In the genomic region with DNA sequence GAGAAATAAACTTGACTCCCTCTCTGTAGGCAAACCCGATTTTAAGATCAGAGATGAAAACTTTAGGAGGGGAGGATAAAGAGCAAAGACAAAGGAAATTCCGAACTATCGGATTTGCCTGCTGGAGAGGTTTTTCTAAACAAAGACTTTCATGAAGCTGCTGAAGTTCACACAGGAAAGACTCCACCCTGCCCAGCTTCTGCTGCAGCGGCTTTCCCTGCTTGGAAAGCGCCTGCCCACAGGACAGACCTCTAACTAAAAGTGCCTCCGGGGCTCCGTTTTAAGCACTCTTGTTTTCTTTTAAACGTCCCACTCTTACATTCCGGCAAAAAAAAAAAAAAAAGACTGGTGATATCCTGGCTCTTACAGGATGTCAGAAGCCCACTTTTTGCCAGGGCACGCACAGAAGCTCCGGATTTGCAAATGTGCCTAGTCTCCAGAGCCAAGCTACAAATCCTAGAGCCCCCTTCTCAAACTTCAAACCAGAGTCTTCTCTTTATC, we compare ENCODE assay signal across 8 mouse cellular contexts. TPM values are rescaled to one million over a fixed set of nuclear protein-coding genes. Genes with fewer than 3 reads are reported as not detected.
DNase-seq lines count a peak whose midpoint lies in the region; ATAC-seq and TF ChIP-seq lines count a peak whose summit lies in the region.

No protein-coding gene starts in this region.

- TF ChIP-seq POLR2A in liver, adult 2 months (IDR thresholded peaks at IDR 0.05; ENCODE audit: extremely low read depth, insufficient read depth, low read length): no peak

- 20% methylated on average over 11 of the region's 11 CpGs for WGBS in liver, adult 2 months
- WGBS in neural tube, embryonic 11.5 days: 19% methylated on average over 11 of the region's 11 CpGs

- peak; percentile 59 for ATAC-seq in frontal cortex, adult (ENCODE audit: low TSS enrichment)
- ATAC-seq in neural tube, embryonic 11.5 days (ENCODE audit: insufficient read depth, low FRiP score, low TSS enrichment): peak; percentile 32; the same call in 1 of the 2 replicates

- peaks cover 2% of the 10 kb centered on the region; the same call in 1 of the 2 replicates for H3K27me3 ChIP-seq in liver, adult 2 months (ENCODE audit: control insufficient read depth, insufficient read depth, low read length)
- H3K27me3 ChIP-seq in neural tube, embryonic 11.5 days (ENCODE audit: control insufficient read depth, insufficient read depth, low read length): no peaks in the 10 kb centered on the region

- H3K27ac ChIP-seq in liver, adult 2 months (replicated peaks; ENCODE audit: insufficient read depth, low read depth, low read length): no peak overlapping the region
- no peak overlapping the region for H3K27ac ChIP-seq in neural tube, embryonic 11.5 days (ENCODE audit: low read depth, low read length)

- TF ChIP-seq CTCF in liver, adult 2 months (IDR thresholded peaks at IDR 0.05; ENCODE audit: low read depth, low read length): no peak

- peak overlapping the region; percentile 50 for H3K4me2 ChIP-seq in neural tube, embryonic 11.5 days (ENCODE audit: low read depth)

- no peaks in the 10 kb centered on the region for H3K36me3 ChIP-seq in liver, adult 2 months (ENCODE audit: control insufficient read depth, insufficient read depth, low read length)
- no peaks in the 10 kb centered on the region for H3K36me3 ChIP-seq in neural tube, embryonic 11.5 days (ENCODE audit: control insufficient read depth, insufficient read depth, low read length)

- no peak for DNase-seq in frontal cortex, postnatal 36 days (ENCODE audit: low spot score in 2 of 2)
- peak; percentile 59 for DNase-seq in embryo, embryonic 9.5 days (ENCODE audit: extremely low spot score)
- peak; percentile 45 to 55 for DNase-seq in heart, postnatal 10 days
- no peak for DNase-seq in liver, adult 2 months (ENCODE audit: extremely low read depth, low read depth, low spot score)
- peak; percentile 62 for DNase-seq in neural tube, embryonic 11.5 days (ENCODE audit: low spot score)
- no peak for DNase-seq in layer of hippocampus, postnatal 14 days (ENCODE audit: low spot score in 2 of 2)
- DNase-seq in urinary bladder, postnatal 10 days (ENCODE audit: low spot score): no peak

- intact Hi-C loops in heart, postnatal 10 days (cut with DNase I): loop anchor here (5.0 to 10.0 kb wide), 2 partner anchors 70 to 757 kb away; no protein-coding TSS in a partner anchor

- H3K9me3 ChIP-seq in neural tube, embryonic 11.5 days (ENCODE audit: control insufficient read depth, low read length): no peaks in the 10 kb centered on the region

- 0 out of 2 replicates have a peak overlapping the region, but pooled peaks have one; percentile 29 for H3K9ac ChIP-seq in liver, adult 2 months (ENCODE audit: low read depth, low read length)
- peak overlapping the region; percentile 48 for H3K9ac ChIP-seq in neural tube, embryonic 11.5 days (ENCODE audit: low read length)

- no peaks in the 10 kb centered on the region for H3K79me2 ChIP-seq in liver, adult 2 months (ENCODE audit: control insufficient read depth, insufficient read depth, low read length)

- H3K4me3 ChIP-seq in liver, adult 2 months (ENCODE audit: insufficient read depth, low read depth, low read length): peak overlapping the region; percentile 50
- H3K4me3 ChIP-seq in neural tube, embryonic 11.5 days (ENCODE audit: low read depth, low read length): peak overlapping the region; percentile 38

- no peaks in the 10 kb centered on the region for H3K4me1 ChIP-seq in liver, adult 2 months (ENCODE audit: control insufficient read depth, insufficient read depth, low read length)
- H3K4me1 ChIP-seq in neural tube, embryonic 11.5 days (ENCODE audit: control insufficient read depth, insufficient read depth, low read length): no peaks in the 10 kb centered on the region

RNA-seq across cellular contexts. Expression of a gene that starts 0.8 kb away (rescaled TPM):
- total RNA-seq in heart, postnatal 10 days (2021): 100 to 1,000 TPM; 105 TPM
- 2.0 and 2.6 TPM in 2 replicates for total RNA-seq in liver, adult 2 months (2014; rRNA removed)
- 0.50 and 0.70 TPM in 2 replicates for polyA plus RNA-seq in liver, adult 2 months (2012; rRNA removed)
- 16.0 and 16.8 TPM in 2 replicates for polyA plus RNA-seq in neural tube, embryonic 11.5 days (2014; fragmentation: Nextera tagmentation; extraction: Ambion mirVana)
- total RNA-seq in layer of hippocampus, postnatal 14 days (2021): 10 to 100 TPM; 10.2 to 13.1 TPM

Comparison
In these comparisons a context has a peak if more than half of its experiments do, and no peak if none do; other contexts are left out.
1. DNase-seq: peak in embryo, embryonic 9.5 days (single experiment), heart, postnatal 10 days (2 of 2) and neural tube, embryonic 11.5 days (single experiment); none in frontal cortex, postnatal 36 days (0 of 2), liver, adult 2 months (single experiment), layer of hippocampus, postnatal 14 days (0 of 2) and urinary bladder, postnatal 10 days (single experiment).
2. RNA of a gene that starts 0.8 kb away (total RNA-seq): 105 TPM in heart, postnatal 10 days; 10.2 to 13.1 TPM in layer of hippocampus, postnatal 14 days and 2.0 to 2.6 TPM in liver, adult 2 months; every median in the first group is over 4 times any median in the second.